Mouse (Mus musculus) heart, embryonic 14.5 days (tissue): Measurements from ENCODE around the gene Yipf1. TPM values are rescaled to one million over a fixed set of nuclear protein-coding genes. Genes with fewer than 3 reads are reported as not detected.

Experiments used
- ATAC-seq: fragments of 200-750 bp; cut with Nextera tagmentation; 2 replicates; pipeline ENCODE4 v1.8.0; 2017; ENCODE audit warnings: low read depth, moderate TSS enrichment; ENCODE audit not compliant: insufficient number of reproducible peaks, insufficient read depth, low FRiP score
- H3K27ac ChIP-seq, 2 experiments: fragments of 200-500 bp in 1 of 2; fragments of 300-500 bp in 1 of 2; sonication (generic) in 1 of 2; replicated peaks in 1 of 2; 2 replicates each; pipeline ENCODE4 v1.5.1; 2012 to 2014; ENCODE audit warnings: low read depth in 2 of 2, low read length in 2 of 2, control low read depth in 1 of 2, mild to moderate bottlenecking in 1 of 2, mixed read lengths in 1 of 2; ENCODE audit not compliant: control insufficient read depth in 1 of 2, insufficient read depth in 1 of 2
- H3K27me3 ChIP-seq: fragments of 300-500 bp; sonication (generic); 2 replicates; pipeline ENCODE4 v1.6.1; 2014; ENCODE audit warnings: mild to moderate bottlenecking, low read length, control low read depth; ENCODE audit not compliant: control insufficient read depth, insufficient read depth
- H3K36me3 ChIP-seq: fragments of 300-500 bp; sonication (generic); 2 replicates; pipeline ENCODE4 v1.6.1; 2014; ENCODE audit warnings: mild to moderate bottlenecking, control low read depth, low read length, mixed read lengths; ENCODE audit not compliant: control insufficient read depth, insufficient read depth
- H3K4me1 ChIP-seq, 2 experiments: fragments of 200-500 bp in 1 of 2; fragments of 300-500 bp in 1 of 2; sonication (generic) in 1 of 2; 2 replicates each; pipeline ENCODE4 v1.6.1; 2012 to 2014; ENCODE audit warnings: low read length in 2 of 2, control low read depth in 1 of 2, mixed read lengths in 1 of 2; ENCODE audit not compliant: control insufficient read depth in 2 of 2, insufficient read depth in 2 of 2
- H3K4me2 ChIP-seq: fragments of 300-500 bp; sonication (generic); 2 replicates; pipeline ENCODE4 v1.6.1; 2014; ENCODE audit warnings: mild to moderate bottlenecking, low read length
- H3K4me3 ChIP-seq, 2 experiments: fragments of 200-500 bp in 1 of 2; fragments of 300-500 bp in 1 of 2; sonication (generic) in 1 of 2; 2 replicates each; pipeline ENCODE4 v1.5.1; 2012 to 2014; ENCODE audit warnings: low read length in 2 of 2, mild to moderate bottlenecking in 2 of 2, control low read depth in 1 of 2, low read depth in 1 of 2, moderate library complexity in 1 of 2; ENCODE audit not compliant: control insufficient read depth in 1 of 2, insufficient read depth in 1 of 2
- H3K9ac ChIP-seq: fragments of 300-500 bp; sonication (generic); 2 replicates; pipeline ENCODE4 v1.6.1; 2014; ENCODE audit warnings: mild to moderate bottlenecking, low read length
- H3K9me3 ChIP-seq: fragments of 300-500 bp; sonication (generic); 2 replicates; pipeline ENCODE4 v1.6.1; 2016; ENCODE audit warnings: low read length, control low read depth; ENCODE audit not compliant: control insufficient read depth
- WGBS: fragments of 180-500 bp; shearing (Covaris S2); extraction: QIAGEN DNeasy Blood & Tissue Kit; methylation state at CpG from one replicate; pipeline ENCODE4 v1.1.7; 2014; 5-methylcytosine and 5-hydroxymethylcytosine counted together
- polyA plus RNA-seq: library from polyadenylated mRNA; unstranded; fragments of >200 nt; fragmentation: Nextera tagmentation; extraction: Ambion mirVana; gene quantifications from 2 replicates; pipeline ENCODE4 v1.2.1, GENCODE M21; 2014

Yipf1 gene
- polyA plus RNA-seq, 1 experiment from 2014 or later: 49.7 TPM

GRCm38 (mm10) chr4:107393771-107394170 is 79.6 kb downstream of the Yipf1 start:
- Histone ChIP-seq H3K4me3 (no peak overlapping the region), H3K27ac (no peak overlapping the region), H3K4me2 (no peak overlapping the region), H3K4me1 (no peaks in the 10 kb centered on the region), H3K36me3 (peaks cover 94% of the 10 kb centered on the region), H3K27me3 (no peaks in the 10 kb centered on the region), H3K9me3 (no peaks in the 10 kb centered on the region), H3K9ac (no peak overlapping the region)
- ATAC-seq: no peak
- 92% methylated on average over 2 of the region's 2 CpGs for WGBS

Other genes with a start within 250 kb of the Yipf1 start
- gene Mrpl37, start 247.5 kb upstream of the Yipf1 start, polyA plus RNA-seq: 98.4 and 103 TPM in 2 replicates
- gene Cyb5rl, start 247.4 kb upstream of the Yipf1 start, polyA plus RNA-seq: 1.7 and 5.1 TPM in 2 replicates
- not detected in 2 replicates for gene Cdcp2, start 217.5 kb upstream of the Yipf1 start, polyA plus RNA-seq
- gene Tmem59, start 136.0 kb upstream of the Yipf1 start, polyA plus RNA-seq: 330 and 352 TPM in 2 replicates
- 11.4 and 16.8 TPM in 2 replicates for gene Tceanc2, start 135.2 kb upstream of the Yipf1 start, polyA plus RNA-seq
- not detected in 2 replicates for gene Ldlrad1, start 105.2 kb upstream of the Yipf1 start, polyA plus RNA-seq
- gene Lrrc42, start 60.8 kb upstream of the Yipf1 start, polyA plus RNA-seq: 46.3 and 52.0 TPM in 2 replicates
- gene Hspb11, start 60.8 kb upstream of the Yipf1 start, polyA plus RNA-seq: 32.9 and 40.6 TPM in 2 replicates
- gene Dio1, start 7.2 kb upstream of the Yipf1 start, polyA plus RNA-seq: not detected in 2 replicates
- gene Ndc1, start 53.4 kb downstream of the Yipf1 start, polyA plus RNA-seq: 24.2 and 27.8 TPM in 2 replicates
- gene Glis1, start 120.2 kb downstream of the Yipf1 start, polyA plus RNA-seq: 0.31 TPM in 1 of 2 replicates, not detected in the other